Comparison of ENCODE assay signal across 9 mouse cellular contexts in the genomic region with DNA sequence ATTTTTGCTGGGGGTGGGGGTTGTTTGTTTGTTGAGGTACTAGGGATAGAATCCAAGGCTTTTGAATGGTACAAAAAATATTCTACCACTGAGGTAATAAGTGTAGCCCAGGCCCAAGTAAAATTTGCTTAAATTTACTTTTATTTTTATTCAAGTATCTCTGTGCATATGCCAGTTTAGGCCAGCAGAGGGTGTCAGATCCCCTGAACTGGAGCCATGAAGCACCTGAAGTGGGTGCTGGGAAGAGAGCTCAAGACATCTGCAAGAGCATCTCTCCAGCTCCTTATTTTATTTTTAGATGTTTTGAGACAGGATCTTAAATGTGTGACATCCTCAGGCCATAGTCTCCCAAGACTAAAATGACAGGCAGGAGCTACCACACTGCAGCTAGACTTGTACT. TPM values are rescaled to one million over a fixed set of nuclear protein-coding genes. Genes with fewer than 3 reads are reported as not detected.
DNase-seq lines count a peak whose midpoint lies in the region; ATAC-seq lines count a peak whose summit lies in the region.
"Had no signal": no experiment of that assay in that cellular context is flagged by ENCODE, and none has a peak within 500 bp of the region (broad histone marks: within the 10 kb centered on the region; RNA-seq: fewer than 3 reads in every experiment).

No protein-coding gene starts in this region.

- ATAC-seq in hindbrain, embryonic 12.5 days (ENCODE audit: low FRiP score): no peak
- peak; percentile 59; the same call in 1 of the 2 replicates for ATAC-seq in erythroblast, adult 5-6 weeks (replicated peaks; ENCODE audit: low FRiP score, poor library complexity, severe bottlenecking)

- peak; percentile 21 for DNase-seq in hindbrain, embryonic 10.5 days (ENCODE audit: low spot score)
- DNase-seq in urinary bladder, postnatal 14 days (ENCODE audit: low spot score): peak; percentile 22
- no peak for DNase-seq in urinary bladder, adult 18-20 months (ENCODE audit: low spot score in 2 of 2)
- DNase-seq in thymus, postnatal 25 days: peak; percentile 64
- DNase-seq in left cerebral cortex, adult 11 months (ENCODE audit: low spot score): no peak
- no peak for DNase-seq in MN1 (ENCODE audit: low spot score)

- no peaks in the 10 kb centered on the region for H3K27me3 ChIP-seq in hindbrain, embryonic 10.5 days (ENCODE audit: insufficient read depth, poor library complexity, severe bottlenecking)
- H3K27me3 ChIP-seq in hindbrain, embryonic 12.5 days: no peaks in the 10 kb centered on the region
- H3K27me3 ChIP-seq: embryonic facial prominence, embryonic 12.5 days had no signal

- no peak overlapping the region for H3K4me3 ChIP-seq in hindbrain, embryonic 10.5 days
- H3K4me3 ChIP-seq in hindbrain, embryonic 12.5 days: no peak overlapping the region
- H3K4me3 ChIP-seq: embryonic facial prominence, embryonic 12.5 days had no signal

- H3K27ac ChIP-seq in hindbrain, embryonic 10.5 days: no peak overlapping the region
- no peak overlapping the region for H3K27ac ChIP-seq in hindbrain, embryonic 12.5 days
- H3K27ac ChIP-seq: embryonic facial prominence, embryonic 12.5 days had no signal

- H3K4me1 ChIP-seq in hindbrain, embryonic 10.5 days (replicated peaks): no peaks in the 10 kb centered on the region
- no peaks in the 10 kb centered on the region for H3K4me1 ChIP-seq in hindbrain, embryonic 12.5 days
- H3K4me1 ChIP-seq: embryonic facial prominence, embryonic 12.5 days had no signal

- peaks cover 67% of the 10 kb centered on the region for H3K36me3 ChIP-seq in hindbrain, embryonic 10.5 days
- H3K36me3 ChIP-seq in hindbrain, embryonic 12.5 days: peaks cover 61% of the 10 kb centered on the region

- H3K9ac ChIP-seq in hindbrain, embryonic 12.5 days: no peak overlapping the region
- H3K9ac ChIP-seq: embryonic facial prominence, embryonic 12.5 days had no signal

- H3K4me2 ChIP-seq in hindbrain, embryonic 12.5 days (replicated peaks): no peak overlapping the region
- H3K4me2 ChIP-seq: embryonic facial prominence, embryonic 12.5 days had no signal

- no peaks in the 10 kb centered on the region for H3K9me3 ChIP-seq in hindbrain, embryonic 10.5 days
- no peaks in the 10 kb centered on the region for H3K9me3 ChIP-seq in hindbrain, embryonic 12.5 days (replicated peaks)
- H3K9me3 ChIP-seq: embryonic facial prominence, embryonic 12.5 days had no signal

RNA-seq across cellular contexts. Expression of a gene that starts 15.8 kb away (rescaled TPM):
- 66.8 and 79.3 TPM in 2 replicates for polyA plus RNA-seq in hindbrain, embryonic 10.5 days (2016; fragmentation: Nextera tagmentation; extraction: Ambion mirVana)
- 55.6 and 70.6 TPM in 2 replicates for polyA plus RNA-seq in hindbrain, embryonic 12.5 days (2016; fragmentation: Nextera tagmentation; extraction: Ambion mirVana)
- total RNA-seq in erythroblast, adult 5-6 weeks (2015; ENCODE audit: low replicate concordance): 77.8 and 106 TPM in 2 replicates
- total RNA-seq in erythroblast, adult 5-6 weeks (2017; ENCODE audit: low replicate concordance): 76.8 and 86.9 TPM in 2 replicates

RNA-seq across cellular contexts. Expression of a gene that starts 34.0 kb away (rescaled TPM):
- 62.4 and 63.4 TPM in 2 replicates for polyA plus RNA-seq in hindbrain, embryonic 10.5 days (2016; fragmentation: Nextera tagmentation; extraction: Ambion mirVana)
- 73.1 and 73.5 TPM in 2 replicates for polyA plus RNA-seq in hindbrain, embryonic 12.5 days (2016; fragmentation: Nextera tagmentation; extraction: Ambion mirVana)
- total RNA-seq in erythroblast, adult 5-6 weeks (2015; ENCODE audit: low replicate concordance): 33.6 and 48.4 TPM in 2 replicates
- total RNA-seq in erythroblast, adult 5-6 weeks (2017; ENCODE audit: low replicate concordance): 12.9 and 14.9 TPM in 2 replicates

Comparison
In these comparisons a context has a peak if more than half of its experiments do, and no peak if none do; other contexts are left out.
1. DNase-seq: peak in hindbrain, embryonic 10.5 days (single experiment), urinary bladder, postnatal 14 days (single experiment) and thymus, postnatal 25 days (single experiment); none in urinary bladder, adult 18-20 months (0 of 2), left cerebral cortex, adult 11 months (single experiment) and MN1 (single experiment).